Mouse (Mus musculus) thymus, postnatal 10 days (tissue): ENCODE data around the gene Nme4.

Experiments used
- DNase-seq, 2 experiments: peaks; one replicate each; pipeline ENCODE4 v3.0.0; 2021; ENCODE audit warnings: low spot score in 2 of 2

The Nme4 gene

DNA sequence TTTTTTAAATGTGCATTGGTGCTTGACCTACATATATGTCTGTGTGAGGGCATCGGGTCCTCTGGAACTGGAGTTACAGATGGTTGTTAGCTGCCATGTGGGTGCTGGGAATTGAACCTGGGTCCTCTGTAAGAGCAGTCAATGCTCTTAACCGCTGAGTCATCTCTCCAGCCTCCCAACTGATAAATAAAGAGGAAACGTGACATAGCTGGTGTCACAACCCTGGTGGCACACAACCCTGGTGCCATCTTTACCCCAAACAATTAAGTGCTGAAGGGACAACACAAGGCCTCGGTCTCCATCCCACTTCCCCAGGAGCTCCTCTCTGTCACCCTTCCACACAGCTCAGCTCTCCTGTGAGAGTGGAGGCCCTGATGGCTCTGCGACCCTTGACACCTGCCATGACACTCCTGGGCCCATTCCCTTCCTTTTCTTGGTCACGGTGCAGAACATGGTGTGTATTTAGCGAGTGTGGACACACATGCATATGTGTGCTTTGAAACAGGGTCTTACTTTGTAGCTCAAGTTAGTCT is 28.8 kb downstream of the Nme4 start:
- DNase-seq = no peak

GRCm38 (mm10) chr17:26064916-26065315 is 30.5 kb downstream of the Nme4 start:
- DNase-seq = no peak

- no peak for DNase-seq
Measured at GRCm38 (mm10) chr17:26057787-26058567, 37.4 kb downstream of the Nme4 start.

- DNase-seq = no peak
Measured at GRCm38 (mm10) chr17:26057278-26057677, 38.1 kb downstream of the Nme4 start.

DNA sequence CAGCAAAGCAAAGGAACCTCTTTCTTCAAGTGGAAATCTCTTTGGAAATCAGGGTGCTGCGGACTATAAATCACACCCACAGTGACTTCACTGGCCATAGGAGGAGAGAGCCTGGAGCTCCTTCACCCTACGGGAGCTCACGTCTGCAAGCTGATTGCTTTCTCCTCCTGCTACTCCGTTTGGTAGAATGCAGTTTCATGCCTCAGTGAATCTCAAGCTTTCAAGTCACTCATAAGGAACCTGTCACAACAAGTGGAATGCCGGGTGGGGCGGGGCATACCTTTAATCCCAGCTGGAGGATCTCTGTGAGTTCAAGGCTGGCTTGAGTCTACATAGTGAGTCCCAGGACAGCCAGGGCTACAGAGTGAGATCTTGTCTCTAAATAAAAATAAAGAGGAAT is 40.2 kb downstream of the Nme4 start:
- no peak for DNase-seq

DNA sequence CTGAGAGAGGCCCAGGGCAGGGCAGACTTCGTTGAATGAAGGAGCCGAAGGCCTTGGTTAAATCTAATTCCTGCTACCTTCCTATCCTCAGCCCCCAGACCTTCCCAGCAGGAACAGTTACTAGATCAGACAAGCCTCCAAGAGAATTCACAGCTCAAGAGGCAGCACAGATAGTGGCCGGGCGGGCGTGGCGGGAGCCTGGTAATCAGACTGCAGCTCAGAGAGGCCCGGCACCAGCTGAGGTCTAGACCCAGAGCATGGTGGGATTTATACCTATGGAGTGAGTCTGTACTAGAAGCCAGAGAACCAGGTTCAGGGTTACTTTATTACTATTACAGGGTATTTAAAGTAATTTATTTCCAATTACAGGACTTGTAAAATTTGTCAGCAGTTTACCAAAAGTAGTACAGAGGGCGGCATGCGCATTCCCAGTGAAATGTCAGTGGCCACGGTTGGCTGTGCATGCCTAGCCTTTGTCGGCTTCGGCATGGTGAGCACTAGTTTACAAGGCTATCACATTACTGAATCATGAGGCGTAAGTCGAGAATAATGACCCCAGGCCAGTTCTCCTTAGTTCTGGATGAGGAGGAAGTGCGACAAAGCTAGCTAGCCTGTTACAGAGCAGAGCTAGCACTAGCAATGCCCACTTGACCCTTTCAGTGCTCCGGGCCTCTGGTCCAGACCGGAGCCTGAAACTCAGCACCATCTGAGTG is 41.1 kb downstream of the Nme4 start:
- DNase-seq = no peak

DNA sequence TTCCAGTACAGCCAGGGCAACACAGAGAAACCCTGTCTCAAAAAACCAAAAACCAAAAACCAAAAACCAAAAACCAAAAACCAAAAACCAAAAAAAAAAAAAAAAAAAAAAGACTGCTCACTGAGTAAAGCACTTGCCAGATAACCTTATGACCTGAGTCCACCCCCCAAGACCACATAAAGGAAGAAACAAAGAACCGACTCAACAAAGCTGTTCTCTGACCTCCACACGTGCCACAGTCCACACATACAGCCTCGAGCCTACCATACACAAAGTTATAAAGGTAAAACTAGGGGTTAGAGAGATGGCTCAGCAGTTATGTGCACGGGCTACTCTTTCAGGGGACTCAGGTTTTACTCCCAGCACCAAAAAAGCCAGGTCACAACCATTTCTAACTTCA is 42.7 kb downstream of the Nme4 start:
- no peak for DNase-seq

DNA sequence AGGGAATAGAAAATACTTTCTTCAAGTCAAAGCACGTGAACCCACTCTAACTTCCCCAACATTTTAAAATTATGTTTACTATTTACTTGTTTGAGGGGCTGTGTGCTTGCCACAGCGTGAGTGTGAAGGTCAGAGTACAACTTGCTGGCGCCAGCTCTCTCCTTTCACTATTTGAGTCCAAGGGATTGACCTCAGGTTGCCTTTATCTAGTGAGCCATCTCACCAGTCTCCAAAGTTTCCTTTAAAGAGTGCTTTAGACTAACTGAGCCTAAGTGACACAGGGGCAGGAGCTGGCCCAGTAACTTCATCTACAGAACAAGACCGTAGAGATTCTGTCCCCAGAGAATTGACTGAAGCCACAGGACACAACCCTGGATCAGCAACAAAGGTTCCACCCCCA is 43.3 kb downstream of the Nme4 start:
- no peak for DNase-seq

DNA sequence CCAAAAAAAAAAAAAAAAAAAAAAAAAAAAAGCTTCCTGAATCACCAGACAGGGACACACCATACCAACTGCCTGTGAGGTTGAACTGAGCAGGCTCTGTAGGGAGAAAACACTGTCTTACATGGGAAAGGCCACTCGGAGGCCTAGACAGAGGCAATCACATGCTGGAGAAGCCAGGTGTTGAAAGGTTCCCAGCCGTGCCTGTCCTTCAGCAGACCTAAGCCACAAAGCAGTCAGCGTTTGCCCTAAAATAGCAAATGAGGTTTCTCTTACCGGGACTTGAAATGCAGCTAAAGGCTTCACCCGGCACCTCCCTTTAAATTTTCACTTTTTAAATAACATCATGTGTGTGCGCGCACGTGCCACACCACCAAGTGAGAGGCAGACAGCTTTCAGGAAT is 47.3 kb downstream of the Nme4 start:
- no peak for DNase-seq

GRCm38 (mm10) chr17:26046253-26046997 is 49.0 kb downstream of the Nme4 start:
- no peak for DNase-seq

DNA sequence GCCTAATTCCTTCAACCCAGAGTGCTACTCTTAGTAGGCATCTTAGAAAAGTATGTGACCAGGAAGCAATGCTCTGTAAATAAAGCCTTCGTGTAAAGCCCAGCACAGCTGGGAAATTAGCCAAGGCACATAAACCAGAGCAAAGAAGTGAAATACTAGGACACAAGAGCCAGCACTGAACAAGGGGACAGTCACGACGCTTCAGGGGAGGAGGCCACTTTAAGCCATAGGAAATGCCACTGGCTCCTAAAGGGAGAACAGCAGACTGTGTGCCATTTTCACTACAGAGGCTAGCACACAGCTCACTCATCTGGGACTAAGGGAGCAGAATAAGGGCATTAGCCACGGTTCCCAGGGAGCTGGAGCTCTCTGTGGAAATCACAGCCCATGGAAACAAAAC is 50.1 kb downstream of the Nme4 start:
- no peak for DNase-seq

DNA sequence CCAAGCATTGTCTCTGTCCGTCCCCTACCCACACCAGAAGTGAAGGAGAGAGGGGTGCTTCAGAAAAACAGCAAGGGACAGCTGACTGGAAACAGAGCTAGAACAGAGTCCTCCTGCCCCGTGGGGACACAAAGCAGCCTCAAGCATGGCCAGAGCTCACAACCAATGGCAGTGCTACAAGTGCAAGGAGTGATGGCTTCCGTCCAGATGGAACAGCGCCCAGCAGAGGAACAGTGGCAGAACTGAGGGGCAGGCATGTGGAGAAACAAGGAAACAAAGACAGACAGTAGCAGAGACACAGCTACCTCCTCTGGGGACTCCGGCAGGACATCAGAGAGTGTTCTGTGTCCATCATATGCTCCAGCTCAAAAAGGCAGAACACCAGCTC is 52.2 kb downstream of the Nme4 start:
- DNase-seq = no peak

DNA sequence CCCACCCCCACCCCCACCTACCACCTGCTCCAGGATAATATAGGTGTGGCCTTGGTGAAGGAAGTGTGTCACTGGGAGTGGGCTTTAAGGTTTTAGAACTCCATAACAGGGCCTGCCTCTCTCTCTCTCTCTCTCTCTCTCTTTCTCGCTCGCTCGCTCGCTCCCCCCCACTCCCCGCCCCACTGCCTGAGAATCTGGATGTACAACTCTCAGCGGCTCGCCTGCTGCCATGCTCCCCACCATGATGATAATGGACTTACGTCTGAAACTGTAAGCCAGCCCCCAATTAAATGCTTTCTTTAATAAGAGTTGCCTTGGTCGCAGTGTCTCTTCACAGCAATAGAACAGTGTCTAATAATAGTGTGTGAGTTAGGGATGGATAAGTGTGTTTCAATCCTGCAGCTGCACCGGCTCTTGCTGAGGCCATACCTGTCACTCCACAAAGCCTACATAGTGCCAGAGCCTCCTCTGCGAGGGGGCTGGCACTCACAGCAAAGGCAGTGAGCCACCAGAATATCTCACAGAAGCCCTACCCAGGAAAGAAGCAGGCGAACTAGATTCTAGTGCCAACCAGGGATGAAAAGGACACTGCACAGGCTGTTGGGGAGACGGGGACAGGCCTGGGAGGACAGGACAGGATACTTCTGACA is 52.7 kb downstream of the Nme4 start:
- DNase-seq = no peak
